Mouse (Mus musculus) bone marrow, adult 2 months (tissue): Measurements from ENCODE around the gene Optn. TPM values are rescaled to one million over a fixed set of nuclear protein-coding genes. Genes with fewer than 3 reads are reported as not detected.
"Not testable (repeated sequence)": the region's sequence is repeated elsewhere in the genome, so short reads cannot be mapped to it uniquely, and the experiment has no call there.

Experiments
- H3K27ac ChIP-seq: fragments of 200-500 bp; 2 replicates; pipeline ENCODE4 v1.5.1; 2012; ENCODE audit warnings: low read depth, mild to moderate bottlenecking, control low read depth, inconsistent platforms, low read length; ENCODE audit not compliant: control insufficient read depth, poor library complexity, insufficient read depth
- H3K4me1 ChIP-seq: fragments of 200-500 bp; 2 replicates; pipeline ENCODE4 v1.6.1; 2011; ENCODE audit warnings: low read length; ENCODE audit not compliant: control insufficient read depth, insufficient read depth
- H3K4me3 ChIP-seq: fragments of 200-500 bp; replicated peaks from 2 replicates; pipeline ENCODE3; 2011; ENCODE audit warnings: mild to moderate bottlenecking, low read depth, low read length, control low read depth; ENCODE audit not compliant: control insufficient read depth
- CTCF ChIP-seq: fragments of 200-500 bp; IDR thresholded peaks from 2 replicates; pipeline ENCODE4 v1.5.1; 2011; ENCODE audit warnings: low read length, control low read depth; ENCODE audit not compliant: control insufficient read depth, insufficient read depth
- POLR2A ChIP-seq: fragments of 200-500 bp; IDR thresholded peaks from 2 replicates; pipeline ENCODE4 v1.6.1; 2011; ENCODE audit warnings: low read depth, mild to moderate bottlenecking, control low read depth, low read length, borderline replicate concordance; ENCODE audit not compliant: control insufficient read depth
- whole genome bisulfite sequencing: fragments of 180-500 bp; shearing (Covaris S2); methylation state at CpG from one replicate; pipeline ENCODE4 v1.1.7; 2018; 5-methylcytosine and 5-hydroxymethylcytosine counted together
- polyA plus RNA-seq: library from polyadenylated mRNA; stranded (reverse); fragments of >200 nt; gene quantifications from 2 replicates; pipeline ENCODE4 v1.2.4, GENCODE M21; 2011; ENCODE audit warnings: low replicate concordance; ENCODE audit not compliant: missing spikeins, insufficient read depth, insufficient read length

The Optn gene
- polyA plus RNA-seq, 1 experiment: 60.2 TPM

- WGBS: 59% methylated on average over 4 of the region's 4 CpGs
- H3K4me1 ChIP-seq: peaks cover 2% of the 10 kb centered on the region; the same call in 1 of the 2 replicates
- no peak for TF ChIP-seq POLR2A
- no peak for TF ChIP-seq CTCF
- no peak overlapping the region for H3K4me3 ChIP-seq
- no peak overlapping the region for H3K27ac ChIP-seq
These were observed 4.1 kb upstream of the Optn start for GRCm38 (mm10) chr2:5067951-5068350.

- H3K27ac ChIP-seq, H3K4me1 ChIP-seq, H3K4me3 ChIP-seq: not testable (repeated sequence)
- 57% methylated on average over 1 of the region's 2 CpGs for WGBS
These were observed 3.4 kb upstream of the Optn start for GRCm38 (mm10) chr2:5067254-5067653.

GRCm38 (mm10) chr2:5064247-5064646 is 396 bp upstream of the Optn start:
- TF ChIP-seq CTCF (no peak), POLR2A (no peak)
- H3K4me3 ChIP-seq: peak overlapping the region; percentile 70
- peaks cover 2% of the 10 kb centered on the region; the same call in 1 of the 2 replicates for H3K4me1 ChIP-seq
- WGBS: 33% methylated on average over 4 of the region's 4 CpGs
- H3K27ac ChIP-seq: no peak overlapping the region

GRCm38 (mm10) chr2:5062496-5063298 is 1.2 kb downstream of the Optn start:
- no peak for TF ChIP-seq POLR2A
- TF ChIP-seq CTCF: no peak
- 58% methylated on average over 16 of the region's 16 CpGs for WGBS
- H3K27ac ChIP-seq: 0 out of 2 replicates have a peak overlapping the region, but pooled peaks have one; percentile 33

GRCm38 (mm10) chr2:5061133-5061708 is 2.6 kb downstream of the Optn start:
- Histone ChIP-seq H3K27ac (no peak overlapping the region), H3K4me3 (no peak overlapping the region), H3K4me1 (peaks cover 2% of the 10 kb centered on the region; the same call in 1 of the 2 replicates)
- TF ChIP-seq POLR2A: no peak
- TF ChIP-seq CTCF: no peak
- WGBS: 69% methylated on average over 8 of the region's 8 CpGs

More at GRCm38 (mm10) chr2:5062496-5063298, 1.2 kb downstream of the Optn start:
- Histone ChIP-seq H3K4me1 (peaks cover 2% of the 10 kb centered on the region; the same call in 1 of the 2 replicates), H3K4me3 (peak overlapping the region; percentile 70)

GRCm38 (mm10) chr2:5059997-5060396 is 3.9 kb downstream of the Optn start:
- WGBS: 87% methylated on average over 4 of the region's 4 CpGs

GRCm38 (mm10) chr2:5058436-5058835 is 5.4 kb downstream of the Optn start:
- H3K27ac ChIP-seq: no peak overlapping the region
- no peak for TF ChIP-seq CTCF
- no peak for TF ChIP-seq POLR2A
- H3K4me3 ChIP-seq: no peak overlapping the region
- no peaks in the 10 kb centered on the region; the same call in 1 of the 2 replicates for H3K4me1 ChIP-seq
- 88% methylated on average over 5 of the region's 5 CpGs for WGBS

More at GRCm38 (mm10) chr2:5059997-5060396, 3.9 kb downstream of the Optn start:
- no peak overlapping the region for H3K27ac ChIP-seq
- no peak overlapping the region for H3K4me3 ChIP-seq
- H3K4me1 ChIP-seq: peaks cover 2% of the 10 kb centered on the region; the same call in 1 of the 2 replicates
- TF ChIP-seq CTCF (no peak), POLR2A (no peak)

- Histone ChIP-seq H3K4me3 (no peak overlapping the region), H3K4me1 (no peaks in the 10 kb centered on the region; the same call in 1 of the 2 replicates), H3K27ac (no peak overlapping the region)
- 68% methylated on average over 2 of the region's 2 CpGs for WGBS
- TF ChIP-seq CTCF (no peak), POLR2A (no peak)
These were observed 13.3 kb downstream of the Optn start for GRCm38 (mm10) chr2:5050562-5050961.

- TF ChIP-seq POLR2A (no peak), CTCF (no peak)
- H3K4me3 ChIP-seq: no peak overlapping the region
- peaks cover 3% of the 10 kb centered on the region for H3K4me1 ChIP-seq
- 61% methylated on average over 2 of the region's 2 CpGs for WGBS
- no peak overlapping the region for H3K27ac ChIP-seq
These were observed 16.8 kb downstream of the Optn start for GRCm38 (mm10) chr2:5047016-5047415.
